8 mouse cellular contexts compared by ENCODE assay signal in genomic region chr19:25407185-25407886, GRCm38 (mm10).
DNase-seq lines count a peak whose midpoint lies in the region; ATAC-seq lines count a peak whose summit lies in the region.

No protein-coding gene starts in this region.

- no peaks in the 10 kb centered on the region for H3K27me3 ChIP-seq in heart, embryonic 11.5 days (ENCODE audit: control insufficient read depth, insufficient read depth, low read length)
- 0 out of 2 replicates have a peak, but pooled peaks cover 3% of the 10 kb centered on the region for H3K27me3 ChIP-seq in embryonic facial prominence, embryonic 10.5 days (replicated peaks; ENCODE audit: low read depth, poor library complexity, severe bottlenecking)
- no peaks in the 10 kb centered on the region for H3K27me3 ChIP-seq in intestine, embryonic 14.5 days (replicated peaks; ENCODE audit: control insufficient read depth, insufficient read depth, low read length)
- H3K27me3 ChIP-seq in midbrain, embryonic 12.5 days: peaks cover 39% of the 10 kb centered on the region

- H3K36me3 ChIP-seq in heart, embryonic 11.5 days (ENCODE audit: control insufficient read depth, insufficient read depth, low read length): peaks cover 20% of the 10 kb centered on the region
- peaks cover 33% of the 10 kb centered on the region for H3K36me3 ChIP-seq in embryonic facial prominence, embryonic 10.5 days (replicated peaks)
- peaks cover 31% of the 10 kb centered on the region for H3K36me3 ChIP-seq in intestine, embryonic 14.5 days (ENCODE audit: control insufficient read depth, insufficient read depth, low read length)
- peaks cover 17% of the 10 kb centered on the region for H3K36me3 ChIP-seq in midbrain, embryonic 12.5 days

- no peak for DNase-seq in heart, postnatal 25 days (ENCODE audit: low spot score)
- DNase-seq in embryonic facial prominence, embryonic 10.5 days (ENCODE audit: low spot score): no peak
- no peak for DNase-seq in intestine, embryonic 14.5 days (ENCODE audit: low spot score)
- DNase-seq in thymus, postnatal 4 days: no peak
- no peak for DNase-seq in c-Kit-positive CD71-positive TER-119-positive erythroid progenitor cells, embryonic 14.5 days (ENCODE audit: low spot score)
- no peak for DNase-seq in right cerebral cortex, postnatal 36 days (ENCODE audit: low spot score in 2 of 2)

- no peaks in the 10 kb centered on the region for H3K9me3 ChIP-seq in heart, embryonic 11.5 days (replicated peaks; ENCODE audit: control insufficient read depth, low read length)
- no peaks in the 10 kb centered on the region for H3K9me3 ChIP-seq in embryonic facial prominence, embryonic 10.5 days
- H3K9me3 ChIP-seq in intestine, embryonic 14.5 days (ENCODE audit: control insufficient read depth, low read length): no peaks in the 10 kb centered on the region
- no peaks in the 10 kb centered on the region for H3K9me3 ChIP-seq in midbrain, embryonic 12.5 days

- peaks cover 44% of the 10 kb centered on the region for H3K4me1 ChIP-seq in heart, embryonic 11.5 days (ENCODE audit: control insufficient read depth, insufficient read depth, low read length)
- peaks cover 34% of the 10 kb centered on the region for H3K4me1 ChIP-seq in embryonic facial prominence, embryonic 10.5 days
- peaks cover 12% of the 10 kb centered on the region for H3K4me1 ChIP-seq in intestine, embryonic 14.5 days (replicated peaks; ENCODE audit: control insufficient read depth, insufficient read depth, low read length)
- peaks cover 20% of the 10 kb centered on the region for H3K4me1 ChIP-seq in midbrain, embryonic 12.5 days

- H3K9ac ChIP-seq in heart, embryonic 11.5 days (ENCODE audit: low read depth, low read length): peak overlapping the region; percentile 74
- H3K9ac ChIP-seq in intestine, embryonic 14.5 days (ENCODE audit: low read length): peak overlapping the region; percentile 48
- H3K9ac ChIP-seq in midbrain, embryonic 12.5 days (replicated peaks): peak overlapping the region; percentile 52

- no peak for ATAC-seq in heart, embryonic 11.5 days (replicated peaks; ENCODE audit: insufficient number of reproducible peaks, low FRiP score, low TSS enrichment)
- ATAC-seq in intestine, embryonic 14.5 days (replicated peaks; ENCODE audit: low FRiP score, low TSS enrichment, low read depth): no peak; the same call in 1 of the 2 replicates
- no peak for ATAC-seq in midbrain, embryonic 12.5 days (ENCODE audit: low FRiP score, low read depth)

- WGBS in heart, embryonic 11.5 days (ENCODE audit: insufficient replicate concordance): 4% methylated on average over 10 of the region's 10 CpGs
- 13% methylated on average over 10 of the region's 10 CpGs for WGBS in embryonic facial prominence, embryonic 10.5 days
- WGBS in intestine, embryonic 14.5 days: 9% methylated on average over 10 of the region's 10 CpGs
- WGBS in midbrain, embryonic 12.5 days: 15% methylated on average over 10 of the region's 10 CpGs

- H3K27ac ChIP-seq in heart, embryonic 11.5 days (ENCODE audit: low read depth, low read length): peak overlapping the region; percentile 97
- H3K27ac ChIP-seq in embryonic facial prominence, embryonic 10.5 days (replicated peaks): peak overlapping the region; percentile 88
- peak overlapping the region; percentile 85 for H3K27ac ChIP-seq in intestine, embryonic 14.5 days (ENCODE audit: low read depth)
- H3K27ac ChIP-seq in midbrain, embryonic 12.5 days (replicated peaks): 0 out of 2 replicates have a peak overlapping the region, but pooled peaks have one; percentile 31

- peak overlapping the region; percentile 56 for H3K4me3 ChIP-seq in heart, embryonic 11.5 days (ENCODE audit: low read depth, low read length)
- H3K4me3 ChIP-seq in embryonic facial prominence, embryonic 10.5 days: peak overlapping the region; percentile 62
- H3K4me3 ChIP-seq in intestine, embryonic 14.5 days (ENCODE audit: low read depth, low read length): peak overlapping the region; percentile 43
- H3K4me3 ChIP-seq in midbrain, embryonic 12.5 days: peak overlapping the region; percentile 41

- H3K4me2 ChIP-seq in heart, embryonic 11.5 days: peak overlapping the region; percentile 86
- H3K4me2 ChIP-seq in intestine, embryonic 14.5 days (ENCODE audit: low read length): peak overlapping the region; percentile 72
- peak overlapping the region; percentile 79 for H3K4me2 ChIP-seq in midbrain, embryonic 12.5 days (replicated peaks)

- intact Hi-C loops in heart, postnatal 25 days (cut with DNase I): loop anchor here (5.0 kb wide), 1 partner anchor 40 kb away; no protein-coding TSS in a partner anchor

Comparison
In these comparisons a context has a peak if more than half of its experiments do, and no peak if none do; other contexts are left out.
1. H3K27ac ChIP-seq: peak in every context shown above with its lines; median percentile 97 in heart, embryonic 11.5 days; 88 in embryonic facial prominence, embryonic 10.5 days; 85 in intestine, embryonic 14.5 days; 31 in midbrain, embryonic 12.5 days.